Mouse (Mus musculus) thymus, adult 2 months (tissue): ENCODE data around the gene Ap3d1.

Experiments
- CTCF ChIP-seq: fragments of 200-500 bp; IDR thresholded peaks from 2 replicates; pipeline ENCODE4 v1.5.1; 2012; ENCODE audit warnings: mild to moderate bottlenecking, control low read depth, low read length, moderate library complexity, borderline replicate concordance; ENCODE audit not compliant: control insufficient read depth, poor library complexity, insufficient read depth; ENCODE audit errors: extremely low read depth
- POLR2A ChIP-seq: fragments of 200-500 bp; IDR thresholded peaks from 2 replicates; pipeline ENCODE4 v1.6.1; 2012; ENCODE audit warnings: mild to moderate bottlenecking, low read length, control low read depth, moderate library complexity; ENCODE audit not compliant: control insufficient read depth, poor library complexity, insufficient read depth; ENCODE audit errors: extremely low read depth

- no peak for TF ChIP-seq CTCF
- no peak for TF ChIP-seq POLR2A
Measured at GRCm38 (mm10) chr10:80784302-80784701, 42.2 kb upstream of the Ap3d1 start.
